Mouse (Mus musculus) E14TG2a.4 (cell line): ENCODE measurements around the gene Sbno2.
A peak's percentile ranks its signal among the peaks of the same experiment; 100 is the strongest.

Experiments used
- H3K27me3 ChIP-seq: 2 replicates; pipeline ENCODE4 v1.6.1; 2014; ENCODE audit warnings: low read length, control low read depth; ENCODE audit not compliant: insufficient read depth
- H3K36me3 ChIP-seq: 2 replicates; pipeline ENCODE4 v1.6.1; 2014; ENCODE audit warnings: low read length, control low read depth; ENCODE audit not compliant: insufficient read depth
- H3K4me1 ChIP-seq: replicated peaks from 2 replicates; pipeline ENCODE4 v1.6.1; 2014; ENCODE audit warnings: low read depth, low read length, control low read depth
- H3K4me3 ChIP-seq: replicated peaks from 2 replicates; pipeline ENCODE4 v1.5.1; 2014; ENCODE audit warnings: mild to moderate bottlenecking, low read length
- H3K9me3 ChIP-seq: 2 replicates; pipeline ENCODE4 v1.6.1; 2014; ENCODE audit warnings: low read length, control low read depth
- CTCF ChIP-seq: conservative IDR thresholded peaks from 2 replicates; pipeline ENCODE4 v1.5.1; 2014; ENCODE audit warnings: low read length
- NANOG ChIP-seq: IDR thresholded peaks from 2 replicates; pipeline ENCODE4 v1.6.1; 2014; ENCODE audit warnings: borderline replicate concordance, low read length, mixed read lengths
- POU5F1 ChIP-seq: IDR thresholded peaks from 2 replicates; pipeline ENCODE4 v1.6.1; 2014; ENCODE audit warnings: low read length, borderline replicate concordance

Gene Sbno2

DNA sequence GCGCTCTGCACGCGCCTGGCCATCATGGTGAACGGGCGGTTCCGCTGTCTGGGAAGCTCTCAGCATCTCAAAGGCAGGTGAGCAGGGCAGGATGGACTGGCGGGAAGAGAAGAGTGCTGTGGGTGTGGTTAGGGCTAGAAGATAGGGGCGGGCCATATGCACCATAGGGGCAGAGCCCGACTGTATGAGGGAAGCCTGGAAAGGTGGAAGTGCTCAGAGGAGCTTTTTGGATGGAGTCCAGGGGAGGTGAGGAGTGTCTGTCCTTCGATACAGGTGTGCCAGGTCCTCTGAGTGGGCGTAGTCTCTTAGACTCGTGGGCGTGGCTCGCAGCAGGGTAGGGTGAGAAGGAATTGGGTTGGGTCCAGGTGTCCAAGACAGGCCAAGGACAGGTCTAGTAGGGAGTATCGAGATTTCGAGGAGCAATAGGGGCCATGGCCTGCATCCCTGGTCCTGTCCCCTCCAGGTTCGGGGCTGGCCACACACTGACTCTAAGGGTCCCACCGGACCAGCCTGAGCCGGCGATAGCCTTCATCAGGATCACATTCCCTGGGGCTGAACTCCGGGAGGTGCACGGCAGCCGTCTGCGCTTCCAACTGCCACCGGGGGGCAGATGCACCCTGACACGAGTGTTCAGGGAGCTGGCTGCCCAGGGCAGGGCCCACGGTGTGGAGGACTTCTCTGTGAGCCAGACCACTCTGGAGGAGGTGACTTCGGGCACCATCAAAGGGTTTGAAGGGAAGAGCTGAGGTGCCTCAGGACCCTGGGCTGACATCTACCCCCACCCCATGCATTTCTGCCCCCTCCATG lies 90.7 kb downstream of the Sbno2 start:
- TF ChIP-seq CTCF (no peak), POU5F1 (no peak), NANOG (no peak)
- Histone ChIP-seq H3K27me3 (peaks cover 34% of the 10 kb centered on the region), H3K4me3 (peak overlapping the region; percentile 70), H3K36me3 (peaks cover 36% of the 10 kb centered on the region), H3K4me1 (peaks cover 79% of the 10 kb centered on the region), H3K9me3 (no peaks in the 10 kb centered on the region)

DNA sequence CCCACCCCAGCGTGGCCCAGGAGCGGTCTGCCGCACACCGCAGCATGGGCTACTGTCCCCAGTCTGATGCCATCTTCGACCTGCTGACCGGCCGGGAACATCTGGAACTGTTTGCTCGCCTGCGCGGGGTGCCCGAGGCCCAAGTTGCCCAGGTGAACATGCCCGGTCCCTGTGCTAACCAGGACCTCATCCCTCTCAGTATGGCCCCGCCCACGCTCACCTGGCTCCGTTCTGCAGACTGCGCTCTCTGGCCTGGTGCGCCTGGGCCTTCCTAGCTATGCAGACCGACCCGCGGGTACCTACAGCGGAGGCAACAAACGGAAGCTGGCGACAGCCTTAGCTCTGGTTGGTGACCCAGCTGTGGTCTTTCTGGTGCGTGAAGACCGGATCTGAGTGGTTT lies 91.8 kb downstream of the Sbno2 start:
- Histone ChIP-seq H3K27me3 (peaks cover 34% of the 10 kb centered on the region), H3K4me3 (peak overlapping the region; percentile 70), H3K9me3 (no peaks in the 10 kb centered on the region), H3K36me3 (peaks cover 46% of the 10 kb centered on the region), H3K4me1 (peaks cover 71% of the 10 kb centered on the region)
- no peak for TF ChIP-seq POU5F1
- no peak for TF ChIP-seq CTCF
- TF ChIP-seq NANOG: no peak

DNA sequence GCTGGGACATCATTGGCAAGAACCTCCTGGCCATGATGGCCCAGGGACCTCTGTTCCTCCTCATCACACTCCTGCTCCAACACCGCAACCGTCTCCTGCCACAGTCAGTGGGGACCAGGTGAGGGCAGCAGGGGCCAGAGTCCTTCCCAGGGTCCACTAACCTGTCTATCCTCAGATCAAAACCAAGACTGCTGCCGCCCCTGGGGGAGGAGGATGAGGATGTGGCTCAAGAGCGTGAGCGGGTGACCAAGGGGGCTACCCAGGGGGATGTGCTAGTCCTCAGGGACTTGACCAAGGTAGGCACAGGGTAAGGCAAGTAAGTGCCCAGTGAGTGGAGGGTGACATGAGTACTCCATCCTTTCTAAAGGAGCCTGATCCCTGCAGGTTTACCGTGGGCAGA lies 93.6 kb downstream of the Sbno2 start:
- Histone ChIP-seq H3K36me3 (peaks cover 64% of the 10 kb centered on the region), H3K9me3 (no peaks in the 10 kb centered on the region), H3K4me1 (peaks cover 74% of the 10 kb centered on the region), H3K4me3 (no peak overlapping the region), H3K27me3 (peaks cover 31% of the 10 kb centered on the region)
- TF ChIP-seq CTCF (no peak), NANOG (no peak), POU5F1 (no peak)
